Mouse (Mus musculus) neural tube, embryonic 10.5 days (tissue): Measurements from ENCODE around the gene Ypel3.

ENCODE experiments used
- DNase-seq: peaks from one replicate; pipeline ENCODE4 v3.0.0-alpha.2; 2017; ENCODE audit warnings: low spot score; ENCODE audit errors: extremely low spot score

The Ypel3 gene

GRCm38 (mm10) chr7:126792721-126793443, 16.1 kb downstream of the Ypel3 start:
- DNase-seq = no peak

- no peak for DNase-seq
Measured at GRCm38 (mm10) chr7:126793456-126794270, 16.9 kb downstream of the Ypel3 start.

GRCm38 (mm10) chr7:126794271-126794605, 17.5 kb downstream of the Ypel3 start:
- DNase-seq = no peak

- no peak for DNase-seq
Measured at GRCm38 (mm10) chr7:126795387-126796317, 18.9 kb downstream of the Ypel3 start.

- no peak for DNase-seq
Measured at GRCm38 (mm10) chr7:126796350-126796932, 19.7 kb downstream of the Ypel3 start.

- DNase-seq = no peak
Measured at GRCm38 (mm10) chr7:126797411-126798126, 20.8 kb downstream of the Ypel3 start, which contains the start of gene Fam57b. Fam57b (plus strand) TSS chr7:126797668.

- DNase-seq = no peak
Measured at GRCm38 (mm10) chr7:126798127-126799049, 21.6 kb downstream of the Ypel3 start.

- peak; percentile 95 for DNase-seq
Measured at GRCm38 (mm10) chr7:126799050-126799467, 22.3 kb downstream of the Ypel3 start.

GRCm38 (mm10) chr7:126799468-126800268, 22.9 kb downstream of the Ypel3 start:
- no peak for DNase-seq

- no peak for DNase-seq
Measured at GRCm38 (mm10) chr7:126800269-126801056, 23.7 kb downstream of the Ypel3 start.

GRCm38 (mm10) chr7:126801057-126801422, 24.3 kb downstream of the Ypel3 start:
- no peak for DNase-seq

GRCm38 (mm10) chr7:126802134-126802889, 25.6 kb downstream of the Ypel3 start:
- DNase-seq = no peak

GRCm38 (mm10) chr7:126803181-126803580, 26.4 kb downstream of the Ypel3 start:
- DNase-seq = no peak

- DNase-seq = no peak
Measured at GRCm38 (mm10) chr7:126803751-126804150, 27.0 kb downstream of the Ypel3 start.

- DNase-seq = no peak
Measured at GRCm38 (mm10) chr7:126806956-126807355, 30.2 kb downstream of the Ypel3 start.

GRCm38 (mm10) chr7:126807405-126807804, 30.6 kb downstream of the Ypel3 start:
- DNase-seq = no peak
